Mouse (Mus musculus) limb, embryonic 14.5 days (tissue): ENCODE results near the gene N4bp1. TPM values are rescaled to one million over a fixed set of nuclear protein-coding genes. Genes with fewer than 3 reads are reported as not detected.

Experiments
- ATAC-seq: fragments of 200-750 bp; cut with Nextera tagmentation; 2 replicates; pipeline ENCODE4 v1.8.0; 2017; ENCODE audit warnings: low read depth, moderate number of reproducible peaks, moderate TSS enrichment; ENCODE audit not compliant: low FRiP score
- DNase-seq: peaks from one replicate; pipeline ENCODE4 v3.0.0-alpha.2; 2015; ENCODE audit warnings: low spot score
- H3K27ac ChIP-seq: fragments of 300-500 bp; sonication (generic); replicated peaks from 2 replicates; pipeline ENCODE4 v1.5.1; 2014; ENCODE audit warnings: low read depth, mild to moderate bottlenecking, low read length, moderate library complexity, mixed read lengths
- H3K27me3 ChIP-seq: fragments of 300-500 bp; sonication (generic); 2 replicates; pipeline ENCODE4 v1.6.1; 2014; ENCODE audit warnings: low read length, mixed read lengths; ENCODE audit not compliant: control insufficient read depth, insufficient read depth
- H3K36me3 ChIP-seq: fragments of 300-500 bp; sonication (generic); 2 replicates; pipeline ENCODE4 v1.6.1; 2014; ENCODE audit warnings: mild to moderate bottlenecking, low read length, moderate library complexity, mixed read lengths; ENCODE audit not compliant: control insufficient read depth, insufficient read depth
- H3K4me1 ChIP-seq: fragments of 300-500 bp; sonication (generic); 2 replicates; pipeline ENCODE4 v1.6.1; 2014; ENCODE audit warnings: antibody characterized with exemption, low read length, mixed read lengths; ENCODE audit not compliant: control insufficient read depth, insufficient read depth
- H3K4me2 ChIP-seq: fragments of 300-500 bp; sonication (generic); replicated peaks from 2 replicates; pipeline ENCODE4 v1.6.1; 2014; ENCODE audit warnings: low read depth, mild to moderate bottlenecking, low read length, moderate library complexity; ENCODE audit not compliant: severe bottlenecking
- H3K4me3 ChIP-seq: fragments of 300-500 bp; sonication (generic); replicated peaks from 2 replicates; pipeline ENCODE4 v1.5.1; 2014; ENCODE audit warnings: low read length
- H3K9ac ChIP-seq: fragments of 300-500 bp; sonication (generic); 2 replicates; pipeline ENCODE4 v1.6.1; 2014; ENCODE audit warnings: mild to moderate bottlenecking, low read depth, low read length, moderate library complexity; ENCODE audit not compliant: severe bottlenecking
- H3K9me3 ChIP-seq: fragments of 300-500 bp; sonication (generic); 2 replicates; pipeline ENCODE4 v1.6.1; 2016; ENCODE audit warnings: low read length; ENCODE audit not compliant: control insufficient read depth
- POLR2A ChIP-seq: fragments of 200-500 bp; IDR thresholded peaks from 2 replicates; pipeline ENCODE4 v1.8.0; 2012; ENCODE audit warnings: inconsistent platforms, mild to moderate bottlenecking, moderate library complexity, borderline replicate concordance; ENCODE audit not compliant: insufficient read depth, insufficient read length; ENCODE audit errors: extremely low read depth
- WGBS: fragments of 180-500 bp; shearing (Covaris S2); extraction: QIAGEN DNeasy Blood & Tissue Kit; methylation state at CpG from one replicate; pipeline ENCODE4 v1.1.7; 2014; 5-methylcytosine and 5-hydroxymethylcytosine counted together
- polyA plus RNA-seq, 2 experiments: library from polyadenylated mRNA; depleted of rRNA in 1 of 2; stranded (reverse) in 1 of 2; unstranded in 1 of 2; fragments of >200 nt; fragmentation: Nextera tagmentation in 1 of 2; extraction: Ambion mirVana in 1 of 2; gene quantifications; 2 replicates each; pipeline versions ENCODE4 v1.2.1 to v1.2.3; 2012 to 2014

Gene N4bp1
- polyA plus RNA-seq, 2 experiments = 11.8 to 20.3 TPM

- no peak for DNase-seq
- Histone ChIP-seq H3K9me3 (no peaks in the 10 kb centered on the region), H3K27me3 (no peaks in the 10 kb centered on the region), H3K4me1 (no peaks in the 10 kb centered on the region; the same call in 1 of the 2 replicates), H3K4me3 (no peak overlapping the region), H3K4me2 (no peak overlapping the region), H3K36me3 (peaks cover 48% of the 10 kb centered on the region), H3K27ac (no peak overlapping the region), H3K9ac (no peak overlapping the region)
- TF ChIP-seq POLR2A = no peak
- 78% methylated on average over 5 of the region's 5 CpGs for WGBS
- ATAC-seq = no peak
Observed at GRCm38 (mm10) chr8:86848876-86849275, 36.2 kb downstream of the N4bp1 start.

DNA sequence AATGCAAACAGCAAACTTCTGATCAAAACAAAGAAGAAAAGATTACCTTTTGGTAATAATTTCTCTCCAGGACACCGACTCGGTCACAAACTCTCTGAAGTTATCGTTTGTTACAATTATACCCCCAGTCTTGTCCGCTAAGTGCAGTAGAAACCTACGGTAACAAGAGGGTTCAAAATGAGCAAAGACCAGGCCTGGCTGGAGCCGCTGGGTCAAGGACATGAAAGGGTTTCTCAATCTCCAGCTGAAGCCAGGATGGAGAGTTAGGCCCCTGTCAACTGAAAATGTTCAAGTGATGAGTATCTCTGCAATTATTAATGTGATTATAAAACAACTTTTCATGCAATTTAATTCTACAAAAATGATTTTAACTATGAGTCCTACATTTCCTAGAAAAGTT is 36.7 kb downstream of the N4bp1 start:
- DNase-seq (no peak), ATAC-seq (no peak)
- no peaks in the 10 kb centered on the region for H3K4me1 ChIP-seq
- no peak overlapping the region for H3K4me3 ChIP-seq
- 85% methylated on average over 6 of the region's 6 CpGs for WGBS
- H3K4me2 ChIP-seq = no peak overlapping the region
- H3K36me3 ChIP-seq = peaks cover 53% of the 10 kb centered on the region
- no peaks in the 10 kb centered on the region for H3K9me3 ChIP-seq
- no peaks in the 10 kb centered on the region for H3K27me3 ChIP-seq
- no peak overlapping the region for H3K9ac ChIP-seq
- no peak for TF ChIP-seq POLR2A
- H3K27ac ChIP-seq = no peak overlapping the region

DNA sequence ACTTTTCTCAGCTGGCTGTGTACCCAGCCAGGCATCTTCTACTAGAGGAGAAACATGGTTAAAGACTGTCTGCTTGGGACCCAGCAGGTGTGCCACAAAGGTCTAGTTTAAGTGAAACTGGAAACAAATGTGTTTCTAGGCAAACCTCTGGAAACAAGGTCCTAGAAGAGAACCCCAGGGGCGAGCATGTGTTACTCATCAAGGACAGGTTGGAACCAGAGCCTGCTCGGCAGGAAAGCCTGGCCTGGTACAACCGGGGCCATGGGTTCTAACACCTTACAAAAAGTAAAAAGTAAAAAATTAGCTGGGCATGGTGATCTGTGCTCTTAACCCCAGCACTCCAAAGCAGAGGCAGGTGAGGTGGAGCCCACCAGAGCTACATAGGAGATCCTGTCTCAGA is 38.0 kb downstream of the N4bp1 start:
- ATAC-seq (no peak), DNase-seq (no peak)
- Histone ChIP-seq H3K4me2 (no peak overlapping the region), H3K36me3 (peaks cover 60% of the 10 kb centered on the region), H3K9ac (no peak overlapping the region), H3K27me3 (no peaks in the 10 kb centered on the region), H3K4me1 (no peaks in the 10 kb centered on the region), H3K27ac (no peak overlapping the region), H3K9me3 (no peaks in the 10 kb centered on the region), H3K4me3 (no peak overlapping the region)
- TF ChIP-seq POLR2A = no peak
- WGBS = 26% methylated on average over 3 of the region's 3 CpGs

- H3K27ac ChIP-seq = no peak overlapping the region
- no peak overlapping the region for H3K4me2 ChIP-seq
- H3K9ac ChIP-seq = no peak overlapping the region
- no peak for DNase-seq
- H3K9me3 ChIP-seq = no peaks in the 10 kb centered on the region
- 97% methylated on average over 5 of the region's 5 CpGs for WGBS
- H3K4me3 ChIP-seq = no peak overlapping the region
- H3K4me1 ChIP-seq = no peaks in the 10 kb centered on the region
- ATAC-seq = no peak
- H3K27me3 ChIP-seq = no peaks in the 10 kb centered on the region
- H3K36me3 ChIP-seq = peaks cover 67% of the 10 kb centered on the region
- TF ChIP-seq POLR2A = no peak
Observed at GRCm38 (mm10) chr8:86845875-86846274, 39.2 kb downstream of the N4bp1 start.

DNA sequence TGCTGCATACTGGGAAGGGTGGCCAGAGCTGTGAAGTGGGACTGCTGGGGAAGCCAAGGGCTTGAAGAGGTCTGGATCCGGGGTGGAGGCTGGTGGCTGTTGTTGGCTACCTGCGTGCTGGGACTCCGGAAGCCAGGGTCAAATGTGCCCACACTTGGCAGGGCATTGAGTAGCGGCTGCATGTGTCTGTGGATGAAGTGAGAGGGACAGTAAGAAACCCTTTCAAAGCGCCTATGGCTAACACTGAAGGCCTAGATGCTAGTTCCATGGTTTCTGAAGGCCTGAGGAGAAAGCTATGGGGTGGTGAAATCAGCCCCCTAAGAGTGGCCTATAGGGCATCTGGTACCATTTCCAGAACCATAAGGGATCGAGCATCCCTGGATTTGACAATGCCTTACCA is 40.2 kb downstream of the N4bp1 start:
- no peak for DNase-seq
- ATAC-seq = no peak
- no peak for TF ChIP-seq POLR2A
- H3K36me3 ChIP-seq = peaks cover 74% of the 10 kb centered on the region
- H3K27ac ChIP-seq = no peak overlapping the region
- no peaks in the 10 kb centered on the region for H3K27me3 ChIP-seq
- no peak overlapping the region for H3K4me2 ChIP-seq
- no peak overlapping the region for H3K4me3 ChIP-seq
- H3K9ac ChIP-seq = no peak overlapping the region
- H3K4me1 ChIP-seq = no peaks in the 10 kb centered on the region
- 98% methylated on average over 6 of the region's 6 CpGs for WGBS
- H3K9me3 ChIP-seq = no peaks in the 10 kb centered on the region

DNA sequence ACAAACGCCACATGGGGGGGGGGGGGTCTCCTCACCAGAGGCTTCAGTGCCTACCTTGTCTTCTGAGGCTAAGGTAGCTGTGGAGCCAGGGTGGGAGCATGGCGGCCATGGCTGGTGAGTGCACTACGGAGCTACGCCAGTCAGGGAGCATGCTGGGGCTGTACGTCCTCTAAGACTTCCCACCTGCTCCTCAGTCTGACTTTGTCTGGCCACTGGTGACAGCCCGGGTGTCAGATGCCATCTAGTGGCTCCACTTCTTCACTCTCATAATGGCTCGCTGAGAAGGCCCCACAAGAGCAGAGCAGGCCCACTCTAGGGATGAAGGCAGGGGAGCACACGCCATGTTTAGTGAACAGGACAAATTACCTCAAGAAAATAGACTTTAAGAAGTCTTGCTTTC is 41.2 kb downstream of the N4bp1 start:
- H3K4me2 ChIP-seq = no peak overlapping the region
- no peak overlapping the region for H3K27ac ChIP-seq
- H3K4me1 ChIP-seq = no peaks in the 10 kb centered on the region
- ATAC-seq (no peak), DNase-seq (peak; percentile 47)
- no peak overlapping the region for H3K4me3 ChIP-seq
- TF ChIP-seq POLR2A = no peak
- peaks cover 80% of the 10 kb centered on the region for H3K36me3 ChIP-seq
- WGBS = 67% methylated on average over 8 of the region's 8 CpGs
- H3K27me3 ChIP-seq = no peaks in the 10 kb centered on the region
- H3K9me3 ChIP-seq = no peaks in the 10 kb centered on the region
- H3K9ac ChIP-seq = no peak overlapping the region
